Mouse (Mus musculus): Measurements from ENCODE around the gene Camk1.

- TF ChIP-seq POLR2A (IDR thresholded peaks at IDR 0.05; ENCODE audit: low read depth, low read length), result no peak
- no peak for TF ChIP-seq CTCF (IDR thresholded peaks at IDR 0.05; ENCODE audit: extremely low read depth, insufficient read length, insufficient replicate concordance, low read depth, low read length)
Measured at GRCm38 (mm10) chr6:113334216-113334615, 9.6 kb downstream of the Camk1 start.

Data from small intestine, adult 2 months (tissue).